Mouse (Mus musculus) brown adipose tissue, adult 24 weeks (tissue): ENCODE results near the gene Lipc. TPM values are rescaled to one million over a fixed set of nuclear protein-coding genes. Genes with fewer than 3 reads are reported as not detected.

ENCODE experiments used
- H3K27ac ChIP-seq: fragments of 200-500 bp; replicated peaks from 2 replicates; pipeline ENCODE4 v1.5.1; 2012; ENCODE audit warnings: low read depth, mild to moderate bottlenecking, low read length
- H3K4me1 ChIP-seq: fragments of 200-500 bp; 2 replicates; pipeline ENCODE4 v1.6.1; 2012; ENCODE audit warnings: low read length, mixed read lengths; ENCODE audit not compliant: control insufficient read depth, insufficient read depth, insufficient read length
- H3K4me3 ChIP-seq: fragments of 200-500 bp; 2 replicates; pipeline ENCODE4 v1.5.1; 2012; ENCODE audit warnings: low read depth, mild to moderate bottlenecking, low read length, moderate library complexity; ENCODE audit not compliant: insufficient read depth
- polyA plus RNA-seq: library from polyadenylated mRNA; stranded (reverse); fragments of >200 nt; gene quantifications from 2 replicates; pipeline ENCODE4 v1.2.4, GENCODE M21; 2012; ENCODE audit not compliant: missing spikeins, insufficient read depth, insufficient read length

The Lipc gene
- polyA plus RNA-seq, 1 experiment: not detected

DNA sequence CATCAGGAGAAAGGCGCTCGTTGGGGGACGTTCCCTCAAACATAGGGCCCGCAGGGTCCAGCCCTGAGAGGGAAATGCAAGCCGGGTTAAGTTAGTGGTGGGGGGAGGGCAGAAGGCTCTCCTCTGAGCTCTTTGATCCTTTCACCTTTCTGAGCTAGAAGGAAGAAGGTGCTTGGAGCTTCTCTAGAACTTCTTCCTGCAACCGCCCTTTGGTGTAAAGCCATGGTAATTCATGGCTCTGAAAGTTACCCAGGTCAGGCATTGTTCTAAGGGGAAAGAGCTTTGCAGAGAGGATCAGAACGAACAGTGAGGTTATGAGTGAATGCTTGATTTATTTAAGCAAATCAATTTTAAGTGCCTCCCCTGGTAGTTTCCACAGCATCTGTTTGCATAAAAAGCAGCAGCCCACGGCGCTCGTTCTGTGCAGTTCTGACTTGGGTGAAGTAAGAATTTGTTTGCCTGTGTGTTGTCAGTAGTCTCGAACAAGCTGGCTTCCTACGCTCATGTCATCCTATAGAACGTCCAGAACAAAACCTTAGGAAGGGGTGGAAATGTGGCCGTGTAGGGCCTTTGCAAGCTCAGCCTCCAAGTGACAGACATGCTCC is 135.2 kb downstream of the Lipc start:
- H3K4me1 ChIP-seq: no peaks in the 10 kb centered on the region
- no peak overlapping the region for H3K27ac ChIP-seq
- H3K4me3 ChIP-seq: no peak overlapping the region

GRCm38 (mm10) chr9:70812551-70812950 is 139.5 kb downstream of the Lipc start:
- Histone ChIP-seq H3K4me1 (no peaks in the 10 kb centered on the region), H3K4me3 (no peak overlapping the region), H3K27ac (no peak overlapping the region)

DNA sequence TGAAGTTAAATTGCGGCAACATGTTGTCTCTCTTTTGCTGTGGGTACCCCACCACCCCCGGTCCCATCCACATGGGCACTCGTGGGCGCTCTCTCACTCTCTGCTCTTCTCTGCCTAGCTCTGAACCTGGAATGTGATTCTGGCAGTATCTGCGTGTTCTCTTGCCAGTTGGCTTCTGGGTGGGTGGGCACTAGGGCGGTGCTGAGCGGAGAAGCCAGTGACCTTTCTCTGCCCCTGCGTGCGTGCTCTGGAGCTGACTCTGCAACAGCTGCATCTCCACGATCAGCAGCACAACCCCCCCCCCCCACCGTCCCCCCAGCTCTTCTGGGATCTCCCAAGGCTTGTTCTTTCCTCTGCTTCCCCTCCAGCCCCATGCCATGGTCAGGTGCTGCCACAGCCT is 144.3 kb downstream of the Lipc start:
- H3K4me3 ChIP-seq: no peak overlapping the region
- H3K27ac ChIP-seq: no peak overlapping the region
- no peaks in the 10 kb centered on the region for H3K4me1 ChIP-seq

DNA sequence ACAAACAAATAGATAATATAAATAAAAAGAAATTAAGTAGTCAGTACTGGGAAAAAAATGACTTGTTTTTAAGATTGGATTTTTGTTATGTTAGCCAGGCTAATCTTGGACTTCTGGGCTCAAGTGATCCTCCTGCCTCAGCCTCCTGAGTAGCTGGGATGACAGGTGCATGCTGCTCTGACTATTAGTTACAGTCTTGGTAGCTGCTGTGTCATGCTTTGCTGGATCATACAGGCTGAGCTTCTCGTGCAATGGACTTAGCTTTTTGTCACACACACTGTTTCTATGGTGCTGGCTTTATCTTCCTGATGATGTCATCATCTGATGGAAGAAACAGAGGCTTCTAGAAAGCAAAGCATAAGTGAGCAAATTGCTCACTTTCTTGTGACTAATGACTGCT is 146.0 kb downstream of the Lipc start:
- Histone ChIP-seq H3K4me3 (no peak overlapping the region), H3K27ac (no peak overlapping the region)

DNA sequence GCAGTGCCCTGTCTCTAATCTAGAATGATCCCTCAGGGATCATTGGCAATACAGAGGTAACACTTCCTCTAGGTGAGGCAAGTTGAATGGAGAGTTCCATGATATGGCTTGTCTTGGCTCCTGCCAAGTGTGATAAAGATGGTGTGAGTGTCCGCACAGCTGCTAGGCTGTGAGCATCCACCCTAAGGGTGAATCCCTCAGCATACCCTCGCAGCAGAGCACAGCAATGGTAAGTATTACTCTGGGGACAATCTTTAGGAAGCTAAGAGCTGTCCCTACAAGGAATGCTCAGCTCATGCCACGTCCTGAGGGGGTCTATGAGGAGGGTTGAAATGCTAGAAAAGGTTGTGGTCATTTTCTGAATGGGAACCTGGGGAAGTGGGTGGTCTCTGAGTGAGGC is 149.2 kb downstream of the Lipc start:
- Histone ChIP-seq H3K27ac (no peak overlapping the region), H3K4me1 (no peaks in the 10 kb centered on the region), H3K4me3 (no peak overlapping the region)

More for the DNA sequence above, 146.0 kb downstream of the Lipc start:
- H3K4me1 ChIP-seq: no peaks in the 10 kb centered on the region

GRCm38 (mm10) chr9:70801761-70802160 is 150.3 kb downstream of the Lipc start:
- no peaks in the 10 kb centered on the region for H3K4me1 ChIP-seq
- no peak overlapping the region for H3K4me3 ChIP-seq
- H3K27ac ChIP-seq: no peak overlapping the region

DNA sequence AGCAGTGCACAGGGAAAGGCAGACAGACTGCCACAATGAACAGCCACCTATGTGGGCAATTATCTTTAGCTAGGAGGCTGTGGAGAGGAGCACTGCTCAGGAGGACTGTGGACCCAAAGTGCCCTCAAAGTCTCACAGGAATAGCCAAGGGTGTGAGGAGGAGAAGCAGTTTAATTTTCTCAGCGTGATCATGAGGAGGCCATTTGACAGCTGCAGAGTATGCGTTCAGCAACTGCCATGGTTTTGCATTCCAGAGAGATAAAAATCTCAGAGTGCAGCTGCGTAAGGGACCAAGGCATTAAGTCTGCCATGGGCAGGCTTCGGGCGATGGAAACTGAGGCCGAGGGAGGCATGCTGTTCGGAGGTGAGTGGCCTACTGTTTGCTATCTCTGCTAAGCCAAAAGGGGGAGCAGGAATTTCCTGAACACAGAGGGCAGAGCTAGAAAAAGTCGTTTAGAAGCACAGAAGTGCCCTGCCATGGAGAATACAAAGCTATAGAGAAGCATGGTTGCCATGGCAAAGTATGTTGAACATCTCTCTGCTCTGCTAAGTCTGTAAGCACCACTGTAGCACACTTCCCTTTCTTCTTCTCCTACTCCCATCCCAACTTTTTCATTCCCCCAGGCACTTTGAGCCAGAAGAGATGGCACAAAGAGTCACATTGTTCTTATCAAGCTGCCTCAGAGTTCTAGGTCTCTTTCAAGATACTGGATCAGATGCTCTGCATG is 151.3 kb downstream of the Lipc start:
- H3K27ac ChIP-seq: no peak overlapping the region
- H3K4me1 ChIP-seq: no peaks in the 10 kb centered on the region
- H3K4me3 ChIP-seq: no peak overlapping the region

GRCm38 (mm10) chr9:70795439-70795757 is 156.6 kb downstream of the Lipc start:
- Histone ChIP-seq H3K27ac (no peak overlapping the region), H3K4me1 (no peaks in the 10 kb centered on the region), H3K4me3 (no peak overlapping the region)

- no peak overlapping the region for H3K27ac ChIP-seq
- H3K4me3 ChIP-seq: no peak overlapping the region
- no peaks in the 10 kb centered on the region for H3K4me1 ChIP-seq
Measured at GRCm38 (mm10) chr9:70794643-70795438, 157.2 kb downstream of the Lipc start.

DNA sequence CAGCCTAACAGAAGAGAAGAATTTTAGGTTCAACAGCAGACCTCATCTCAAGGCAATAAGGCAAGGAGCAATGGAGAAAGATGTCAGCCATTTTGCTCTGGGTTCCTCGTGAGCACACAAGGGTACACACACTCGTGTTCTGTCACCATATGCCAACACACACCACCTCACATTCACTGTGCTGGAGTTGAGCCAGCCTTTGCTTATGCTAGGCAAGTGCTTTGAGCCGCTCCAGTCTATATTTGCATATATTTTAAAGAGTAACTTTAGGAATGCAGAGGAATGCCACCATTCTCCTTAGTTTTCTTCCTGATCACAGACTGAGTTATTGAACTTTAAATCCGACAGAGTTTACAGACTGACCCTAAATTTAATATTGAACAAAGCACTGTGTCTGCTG is 161.4 kb downstream of the Lipc start:
- Histone ChIP-seq H3K4me1 (no peaks in the 10 kb centered on the region), H3K4me3 (no peak overlapping the region), H3K27ac (no peak overlapping the region)

- no peak overlapping the region for H3K27ac ChIP-seq
- H3K4me3 ChIP-seq: no peak overlapping the region
- no peaks in the 10 kb centered on the region for H3K4me1 ChIP-seq
Measured at GRCm38 (mm10) chr9:70788705-70789104, 163.3 kb downstream of the Lipc start.

DNA sequence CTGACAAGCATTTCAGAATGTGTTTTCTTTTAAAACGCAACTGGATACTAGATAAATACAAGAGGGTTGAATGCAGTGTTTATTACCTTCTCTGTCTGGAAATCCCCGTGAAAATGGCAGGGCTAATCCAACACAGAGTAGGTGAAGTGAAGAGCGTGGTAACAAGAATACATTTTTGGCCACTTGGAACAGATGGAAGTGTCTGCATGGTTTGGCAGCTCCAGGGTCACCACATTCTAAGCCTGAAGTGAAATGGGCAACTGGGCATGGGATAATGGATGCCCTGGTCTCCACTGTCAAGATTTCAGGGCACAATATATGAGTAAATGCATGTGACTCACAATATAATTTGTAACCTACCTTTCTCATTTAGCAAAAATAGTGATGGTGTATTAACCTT is 169.8 kb downstream of the Lipc start:
- H3K4me1 ChIP-seq: no peaks in the 10 kb centered on the region
- no peak overlapping the region for H3K27ac ChIP-seq
- H3K4me3 ChIP-seq: no peak overlapping the region

DNA sequence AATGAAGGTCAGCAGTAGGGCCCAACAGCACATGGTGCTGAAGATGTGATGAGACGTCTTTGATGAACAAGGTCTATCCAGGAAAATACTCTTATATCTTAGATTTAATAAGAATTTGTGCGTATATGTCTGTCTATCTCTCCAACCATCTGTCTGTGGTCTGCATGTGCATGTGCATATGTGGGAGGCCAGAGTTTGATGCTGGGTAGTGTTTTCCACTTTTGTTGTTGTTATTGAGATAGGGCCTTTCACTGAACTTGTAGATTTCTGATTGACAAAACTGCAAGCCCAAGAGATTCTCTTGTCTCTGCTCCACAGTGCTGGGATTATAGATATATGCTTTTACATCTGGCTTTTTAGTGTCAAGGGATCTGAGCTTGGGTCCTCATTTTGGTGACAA is 176.5 kb downstream of the Lipc start:
- no peak overlapping the region for H3K27ac ChIP-seq
- no peak overlapping the region for H3K4me3 ChIP-seq
- no peaks in the 10 kb centered on the region for H3K4me1 ChIP-seq

GRCm38 (mm10) chr9:70760974-70761373 is 191.1 kb downstream of the Lipc start:
- peak overlapping the region; percentile 67 for H3K27ac ChIP-seq
- peaks cover 5% of the 10 kb centered on the region; the same call in 1 of the 2 replicates for H3K4me1 ChIP-seq
- H3K4me3 ChIP-seq: no peak overlapping the region

DNA sequence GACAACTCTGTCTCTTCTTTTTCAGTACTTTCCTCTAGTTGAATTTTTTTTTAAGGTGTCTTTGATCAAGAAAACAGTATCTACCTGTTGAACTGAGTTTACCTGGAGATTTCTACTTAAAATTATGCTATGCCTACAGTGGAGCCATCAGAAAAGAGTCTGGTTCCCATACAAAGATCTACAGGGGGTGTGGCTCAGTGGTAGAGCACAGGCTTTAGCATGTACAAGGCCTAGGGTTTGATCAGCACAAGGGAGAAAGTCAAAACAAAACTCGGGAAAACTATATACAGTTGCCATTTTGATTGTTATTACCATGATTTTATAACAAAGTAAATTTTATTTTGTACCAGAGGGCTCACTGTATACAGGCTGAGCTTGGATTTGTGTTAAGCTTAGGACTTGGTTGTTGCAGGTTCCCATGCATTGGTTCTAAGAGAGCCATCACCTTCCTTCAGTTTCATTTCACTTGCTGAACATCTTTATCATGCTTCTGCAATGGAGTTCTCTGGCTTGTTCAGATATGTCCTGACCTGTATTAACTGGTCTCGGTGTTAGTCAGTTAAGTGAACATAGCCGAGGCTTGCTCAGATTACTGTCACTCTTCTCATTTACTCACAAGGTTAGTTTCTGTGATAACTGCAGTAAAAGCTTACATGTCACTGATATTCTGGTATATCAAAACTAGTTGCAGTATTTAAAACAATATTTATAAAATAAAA is 200.4 kb downstream of the Lipc start:
- no peaks in the 10 kb centered on the region for H3K4me1 ChIP-seq
- H3K4me3 ChIP-seq: no peak overlapping the region
- H3K27ac ChIP-seq: no peak overlapping the region
